ENCODE assay signal across 25 mouse cellular contexts in the genomic region with DNA sequence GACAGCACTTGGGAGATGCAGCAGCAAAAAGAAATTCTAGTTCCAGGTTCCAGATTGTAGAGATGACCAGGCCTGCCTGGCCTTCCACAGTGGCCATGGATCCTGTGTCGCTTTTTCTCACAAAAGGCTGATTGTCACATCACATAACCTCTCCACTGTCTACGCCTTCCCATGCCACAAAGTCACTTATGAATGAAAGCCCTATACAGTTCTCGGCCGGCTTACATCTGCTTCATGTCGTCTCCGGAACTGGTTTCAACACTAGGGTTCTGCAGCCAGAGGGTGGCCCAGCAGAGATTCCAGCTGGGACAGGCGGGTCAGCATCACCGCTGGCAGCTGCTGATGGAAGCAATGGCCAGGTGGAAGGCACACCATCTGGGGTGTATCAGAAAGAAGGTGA. TPM values are rescaled to one million over a fixed set of nuclear protein-coding genes. Genes with fewer than 3 reads are reported as not detected.
DNase-seq lines count a peak whose midpoint lies in the region; ATAC-seq and TF ChIP-seq lines count a peak whose summit lies in the region.
"Had no signal": no experiment of that assay in that cellular context is flagged by ENCODE, and none has a peak within 500 bp of the region (broad histone marks: within the 10 kb centered on the region; RNA-seq: fewer than 3 reads in every experiment).

No protein-coding gene starts in this region.

- no peaks in the 10 kb centered on the region for H3K9me3 ChIP-seq in heart, postnatal 0 days (replicated peaks; ENCODE audit: control insufficient read depth, low read length)
- H3K9me3 ChIP-seq in stomach, embryonic 16.5 days (replicated peaks; ENCODE audit: control insufficient read depth, low read length) = no peaks in the 10 kb centered on the region
- H3K9me3 ChIP-seq: forebrain, embryonic 13.5 days; heart, embryonic 15.5 days; limb, embryonic 15.5 days; neural tube, embryonic 12.5 days; stomach, embryonic 15.5 days had no signal

- intact Hi-C loops in heart, postnatal 36 days (cut with DNase I) = no loop called here

- WGBS in heart, postnatal 0 days = 75% methylated on average over 8 of the region's 8 CpGs
- WGBS in stomach, embryonic 16.5 days = 71% methylated on average over 8 of the region's 8 CpGs

- H3K4me3 ChIP-seq in heart, postnatal 0 days (ENCODE audit: low read depth, low read length) = no peak overlapping the region
- no peak overlapping the region for H3K4me3 ChIP-seq in stomach, embryonic 16.5 days (replicated peaks; ENCODE audit: low read length)
- H3K4me3 ChIP-seq: erythroblast, embryonic 14.5 days; forebrain, embryonic 13.5 days; heart, adult 2 months; heart, embryonic 15.5 days; hindbrain, embryonic 12.5 days; layer of hippocampus, adult 2 months; limb, embryonic 15.5 days; neural tube, embryonic 12.5 days; stomach, embryonic 15.5 days had no signal

- TF ChIP-seq CTCF in heart, postnatal 0 days (IDR thresholded peaks at IDR 0.05; ENCODE audit: low read depth) = no peak

- DNase-seq in adrenal gland, postnatal 14 days = peak; percentile 2
- DNase-seq in adrenal gland, postnatal 36 days = no peak
- DNase-seq in heart, postnatal 0 days (ENCODE audit: low spot score) = no peak
- DNase-seq in heart, postnatal 36 days = no peak
- no peak for DNase-seq in retina, embryonic 14.5 days (ENCODE audit: low spot score)
- DNase-seq in right cerebral cortex, postnatal 14 days = no peak
- DNase-seq: adrenal gland, postnatal 25 days; cerebellum, adult 11 months; cerebellum, adult 9-11 months; heart, adult 2 months; kidney, postnatal 25 days; lung, embryonic 14.5 days; midbrain, embryonic 14.5 days had no signal

- ATAC-seq in heart, postnatal 0 days (ENCODE audit: insufficient read depth, low read depth) = peak; percentile 24; the same call in 1 of the 2 replicates
- ATAC-seq in hematopoietic stem cell, adult 5-6 weeks (replicated peaks in 1 of 2; ENCODE audit: insufficient read depth in 1 of 2, low FRiP score in 2 of 2, low TSS enrichment in 1 of 2, low read depth in 1 of 2, poor library complexity in 2 of 2, severe bottlenecking in 2 of 2) = peak; percentile 33 to 44; a peak in 1 of 4 replicates
- ATAC-seq in stomach, embryonic 16.5 days (ENCODE audit: insufficient read depth, low FRiP score) = peak; percentile 19; the same call in 1 of the 2 replicates
- ATAC-seq: forebrain, embryonic 13.5 days; inflammation-experienced regulatory T-cells, adult 6 months had no signal

- H3K4me2 ChIP-seq in heart, postnatal 0 days (ENCODE audit: low read depth, low read length) = no peak overlapping the region
- no peak overlapping the region for H3K4me2 ChIP-seq in stomach, embryonic 16.5 days (ENCODE audit: low read depth, low read length)
- H3K4me2 ChIP-seq: forebrain, embryonic 13.5 days; heart, embryonic 15.5 days; hindbrain, embryonic 12.5 days; limb, embryonic 15.5 days; lung, embryonic 14.5 days; neural tube, embryonic 12.5 days; stomach, embryonic 15.5 days had no signal

- H3K4me1 ChIP-seq in heart, postnatal 0 days (ENCODE audit: control insufficient read depth, insufficient read depth) = no peaks in the 10 kb centered on the region
- no peaks in the 10 kb centered on the region for H3K4me1 ChIP-seq in stomach, embryonic 16.5 days (ENCODE audit: control insufficient read depth, insufficient read depth, low read length)
- H3K4me1 ChIP-seq: forebrain, embryonic 13.5 days; heart, embryonic 15.5 days; hindbrain, embryonic 12.5 days; limb, embryonic 15.5 days; neural tube, embryonic 12.5 days; stomach, embryonic 15.5 days had no signal

- no peaks in the 10 kb centered on the region for H3K36me3 ChIP-seq in heart, postnatal 0 days (replicated peaks; ENCODE audit: control insufficient read depth, insufficient read depth, low read length)
- no peaks in the 10 kb centered on the region for H3K36me3 ChIP-seq in stomach, embryonic 16.5 days (ENCODE audit: control insufficient read depth, insufficient read depth, low read length)
- H3K36me3 ChIP-seq: heart, embryonic 15.5 days; neural tube, embryonic 12.5 days; stomach, embryonic 15.5 days had no signal

- no peaks in the 10 kb centered on the region for H3K27me3 ChIP-seq in heart, postnatal 0 days (ENCODE audit: control insufficient read depth, insufficient read depth, low read length)
- no peaks in the 10 kb centered on the region for H3K27me3 ChIP-seq in stomach, embryonic 16.5 days (ENCODE audit: control insufficient read depth, insufficient read depth, low read length)
- H3K27me3 ChIP-seq: forebrain, embryonic 13.5 days; heart, embryonic 15.5 days; hindbrain, embryonic 12.5 days; limb, embryonic 15.5 days; neural tube, embryonic 12.5 days; stomach, embryonic 15.5 days had no signal

- no peak overlapping the region for H3K27ac ChIP-seq in heart, postnatal 0 days (ENCODE audit: low read depth)
- H3K27ac ChIP-seq in stomach, embryonic 16.5 days (ENCODE audit: low read length) = no peak overlapping the region
- H3K27ac ChIP-seq: forebrain, embryonic 13.5 days; heart, adult 2 months; heart, embryonic 15.5 days; hindbrain, embryonic 12.5 days; layer of hippocampus, adult 2 months; limb, embryonic 15.5 days; liver, embryonic 14.5 days; neural tube, embryonic 12.5 days; stomach, embryonic 15.5 days had no signal

- TF ChIP-seq EP300 in heart, postnatal 0 days (IDR thresholded peaks at IDR 0.05; ENCODE audit: low read depth) = no peak

- no peak overlapping the region for H3K9ac ChIP-seq in heart, postnatal 0 days (replicated peaks; ENCODE audit: low read depth, low read length)
- no peak overlapping the region for H3K9ac ChIP-seq in stomach, embryonic 16.5 days (ENCODE audit: low read length)
- H3K9ac ChIP-seq: forebrain, embryonic 13.5 days; heart, embryonic 15.5 days; hindbrain, embryonic 12.5 days; limb, embryonic 15.5 days; liver, embryonic 14.5 days; lung, embryonic 14.5 days; neural tube, embryonic 12.5 days; stomach, embryonic 15.5 days had no signal

RNA-seq across cellular contexts. Expression of a gene that starts 56.6 kb away (rescaled TPM):
- total RNA-seq in adrenal gland, postnatal 14 days (2021) = 50.9 and 61.2 TPM in 2 replicates
- 10 to 100 TPM; 51.9 to 66.8 TPM for total RNA-seq in adrenal gland, postnatal 36 days (2021)
- 63.9 and 66.6 TPM in 2 replicates for total RNA-seq in heart, postnatal 0 days (2014; rRNA removed; ENCODE audit: low replicate concordance)
- 41.0 and 44.2 TPM in 2 replicates for polyA plus RNA-seq in heart, postnatal 0 days (2015; fragmentation: Nextera tagmentation; extraction: Ambion mirVana)
- 10 to 100 TPM; 28.5 to 29.1 TPM for total RNA-seq in heart, postnatal 36 days (2021)
- 19.7 and 35.3 TPM in 2 replicates for total RNA-seq in hematopoietic stem cell, adult 5-6 weeks (2017)
- 79.7 and 90.5 TPM in 2 replicates for polyA plus RNA-seq in stomach, embryonic 16.5 days (2015; fragmentation: Nextera tagmentation; extraction: Ambion mirVana)
